Mouse (Mus musculus): ENCODE measurements at regions not wholly inside any gene's neighbourhood (a gene's known extent, or its start where the extent isn't known, plus 50 kb on each side); places are given as distances from the start of the nearest gene placed in this dataset.

GRCm38 (mm10) chr2:45652977-45653376 lies 535.8 kb upstream of the Zeb2 start:
- no peak for DNase-seq
- Histone ChIP-seq H3K4me1 (ENCODE audit: control insufficient read depth, insufficient read depth, low read length) (no peaks in the 10 kb centered on the region), H3K4me3 (replicated peaks; ENCODE audit: extremely low read depth, low read depth, low read length) (no peak overlapping the region)
- no peak for TF ChIP-seq CTCF (IDR thresholded peaks at IDR 0.05; ENCODE audit: insufficient read depth, low read length)
- no peak for TF ChIP-seq POLR2A (IDR thresholded peaks at IDR 0.05; ENCODE audit: borderline replicate concordance, extremely low read depth, low read depth, low read length)
- WGBS: 74% methylated on average over 3 of the region's 3 CpGs

GRCm38 (mm10) chr2:45650271-45650985 lies 533.2 kb upstream of the Zeb2 start:
- TF ChIP-seq POLR2A (IDR thresholded peaks at IDR 0.05; ENCODE audit: borderline replicate concordance, extremely low read depth, low read depth, low read length) (no peak), CTCF (IDR thresholded peaks at IDR 0.05; ENCODE audit: insufficient read depth, low read length) (no peak)
- WGBS: 69% methylated on average over 5 of the region's 5 CpGs
- no peak overlapping the region for H3K4me3 ChIP-seq (replicated peaks; ENCODE audit: extremely low read depth, low read depth, low read length)

GRCm38 (mm10) chr2:45647846-45648245 lies 530.7 kb upstream of the Zeb2 start:
- Histone ChIP-seq H3K4me1 (ENCODE audit: control insufficient read depth, insufficient read depth, low read length) (no peaks in the 10 kb centered on the region), H3K4me3 (replicated peaks; ENCODE audit: extremely low read depth, low read depth, low read length) (no peak overlapping the region)
- TF ChIP-seq CTCF (IDR thresholded peaks at IDR 0.05; ENCODE audit: insufficient read depth, low read length) (no peak), POLR2A (IDR thresholded peaks at IDR 0.05; ENCODE audit: borderline replicate concordance, extremely low read depth, low read depth, low read length) (no peak)
- WGBS: 83% methylated on average over 3 of the region's 3 CpGs
- DNase-seq: no peak

More at GRCm38 (mm10) chr2:45650271-45650985, 533.2 kb upstream of the Zeb2 start:
- no peak for DNase-seq
- no peaks in the 10 kb centered on the region for H3K4me1 ChIP-seq (ENCODE audit: control insufficient read depth, insufficient read depth, low read length)

GRCm38 (mm10) chr2:45630081-45630480 lies 512.9 kb upstream of the Zeb2 start:
- TF ChIP-seq CTCF (IDR thresholded peaks at IDR 0.05; ENCODE audit: insufficient read depth, low read length): no peak
- TF ChIP-seq POLR2A (IDR thresholded peaks at IDR 0.05; ENCODE audit: borderline replicate concordance, extremely low read depth, low read depth, low read length): no peak
- no peaks in the 10 kb centered on the region for H3K4me1 ChIP-seq (ENCODE audit: control insufficient read depth, insufficient read depth, low read length)
- WGBS: 77% methylated on average over 7 of the region's 7 CpGs
- H3K4me3 ChIP-seq (replicated peaks; ENCODE audit: extremely low read depth, low read depth, low read length): no peak overlapping the region
- DNase-seq: no peak

- H3K4me3 ChIP-seq (replicated peaks; ENCODE audit: extremely low read depth, low read depth, low read length): no peak overlapping the region
- 65% methylated on average over 3 of the region's 3 CpGs for WGBS
- TF ChIP-seq POLR2A (IDR thresholded peaks at IDR 0.05; ENCODE audit: borderline replicate concordance, extremely low read depth, low read depth, low read length) (no peak), CTCF (IDR thresholded peaks at IDR 0.05; ENCODE audit: insufficient read depth, low read length) (no peak)
- DNase-seq: no peak
- no peaks in the 10 kb centered on the region for H3K4me1 ChIP-seq (ENCODE audit: control insufficient read depth, insufficient read depth, low read length)
These were observed 512.4 kb upstream of the Zeb2 start for GRCm38 (mm10) chr2:45629616-45630015.

GRCm38 (mm10) chr2:45623056-45623455 lies 505.9 kb upstream of the Zeb2 start:
- DNase-seq: no peak
- TF ChIP-seq CTCF (IDR thresholded peaks at IDR 0.05; ENCODE audit: insufficient read depth, low read length): no peak
- no peak for TF ChIP-seq POLR2A (IDR thresholded peaks at IDR 0.05; ENCODE audit: borderline replicate concordance, extremely low read depth, low read depth, low read length)
- Histone ChIP-seq H3K4me3 (replicated peaks; ENCODE audit: extremely low read depth, low read depth, low read length) (no peak overlapping the region), H3K4me1 (ENCODE audit: control insufficient read depth, insufficient read depth, low read length) (no peaks in the 10 kb centered on the region)
- WGBS: 66% methylated on average over 3 of the region's 3 CpGs

- 96% methylated on average over 1 of the region's 1 CpGs for WGBS
These were observed 491.7 kb upstream of the Zeb2 start for GRCm38 (mm10) chr2:45608926-45609325.

GRCm38 (mm10) chr2:45607393-45607792 lies 490.2 kb upstream of the Zeb2 start:
- no peaks in the 10 kb centered on the region for H3K4me1 ChIP-seq (ENCODE audit: control insufficient read depth, insufficient read depth, low read length)
- H3K4me3 ChIP-seq (replicated peaks; ENCODE audit: extremely low read depth, low read depth, low read length): no peak overlapping the region
- no peak for DNase-seq
- TF ChIP-seq POLR2A (IDR thresholded peaks at IDR 0.05; ENCODE audit: borderline replicate concordance, extremely low read depth, low read depth, low read length): no peak
- TF ChIP-seq CTCF (IDR thresholded peaks at IDR 0.05; ENCODE audit: insufficient read depth, low read length): no peak

More at GRCm38 (mm10) chr2:45608926-45609325, 491.7 kb upstream of the Zeb2 start:
- no peak overlapping the region for H3K4me3 ChIP-seq (replicated peaks; ENCODE audit: extremely low read depth, low read depth, low read length)
- no peak for TF ChIP-seq POLR2A (IDR thresholded peaks at IDR 0.05; ENCODE audit: borderline replicate concordance, extremely low read depth, low read depth, low read length)
- no peaks in the 10 kb centered on the region for H3K4me1 ChIP-seq (ENCODE audit: control insufficient read depth, insufficient read depth, low read length)
- no peak for DNase-seq

- Histone ChIP-seq H3K4me3 (replicated peaks; ENCODE audit: extremely low read depth, low read depth, low read length) (no peak overlapping the region), H3K4me1 (ENCODE audit: control insufficient read depth, insufficient read depth, low read length) (no peaks in the 10 kb centered on the region)
- TF ChIP-seq POLR2A (IDR thresholded peaks at IDR 0.05; ENCODE audit: borderline replicate concordance, extremely low read depth, low read depth, low read length): no peak
- no peak for TF ChIP-seq CTCF (IDR thresholded peaks at IDR 0.05; ENCODE audit: insufficient read depth, low read length)
- DNase-seq: no peak
- 46% methylated on average over 6 of the region's 6 CpGs for WGBS
These were observed 484.2 kb upstream of the Zeb2 start for GRCm38 (mm10) chr2:45601332-45601900.

- DNase-seq: no peak
- TF ChIP-seq POLR2A (IDR thresholded peaks at IDR 0.05; ENCODE audit: borderline replicate concordance, extremely low read depth, low read depth, low read length): no peak
- no peak for TF ChIP-seq CTCF (IDR thresholded peaks at IDR 0.05; ENCODE audit: insufficient read depth, low read length)
- Histone ChIP-seq H3K4me1 (ENCODE audit: control insufficient read depth, insufficient read depth, low read length) (no peaks in the 10 kb centered on the region), H3K4me3 (replicated peaks; ENCODE audit: extremely low read depth, low read depth, low read length) (no peak overlapping the region)
- 69% methylated on average over 4 of the region's 4 CpGs for WGBS
These were observed 476.6 kb upstream of the Zeb2 start for GRCm38 (mm10) chr2:45593765-45594164.

Measured in lung, adult 2 months (tissue).